Mouse (Mus musculus): ENCODE data around the gene Nudt1.

DNA sequence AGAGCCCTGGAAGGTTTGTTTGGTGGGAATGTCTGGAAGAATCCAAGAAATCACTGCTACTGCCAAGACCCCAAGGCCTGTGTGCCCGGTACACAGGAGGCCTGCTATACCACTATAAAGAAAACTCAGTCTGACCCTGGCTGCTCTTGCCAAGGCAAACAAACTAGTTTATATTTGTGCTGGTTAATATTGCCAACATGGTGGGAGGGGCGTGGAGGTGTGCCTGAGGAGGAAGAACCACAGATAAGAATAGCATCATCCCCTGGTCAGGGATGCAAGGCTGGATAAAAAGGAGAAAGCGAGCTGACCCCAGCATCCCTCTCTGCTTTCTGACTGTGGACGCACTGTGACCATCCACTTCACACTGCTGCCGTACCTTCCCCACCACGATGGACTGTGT, 30.9 kb downstream of the Nudt1 start:
- TF ChIP-seq CTCF (IDR thresholded peaks at IDR 0.05; ENCODE audit: extremely low read depth, insufficient read depth, insufficient read length, insufficient replicate concordance) (no peak), POLR2A (IDR thresholded peaks at IDR 0.05; ENCODE audit: low read depth, low read length) (no peak)
